Mouse (Mus musculus) C2C12 (cell line): Measurements from ENCODE around the gene Copg1. TPM values are rescaled to one million over a fixed set of nuclear protein-coding genes. Genes with fewer than 3 reads are reported as not detected.

Experiments
- H3K27me3 ChIP-seq: one replicate; pipeline ENCODE4 v1.6.1; 2011; ENCODE audit not compliant: control insufficient read depth, insufficient read depth, insufficient read length
- H3K36me3 ChIP-seq: one replicate; pipeline ENCODE4 v1.6.1; 2011; ENCODE audit not compliant: control insufficient read depth, insufficient read depth
- H3K4me3 ChIP-seq: one replicate; pipeline ENCODE4 v1.5.1; 2011; ENCODE audit warnings: mild to moderate bottlenecking, control low read depth; ENCODE audit not compliant: poor library complexity, insufficient read depth, severe bottlenecking
- H3K79me2 ChIP-seq: one replicate; pipeline ENCODE4 v1.6.1; 2011; ENCODE audit not compliant: control insufficient read depth, insufficient read depth
- H3K79me3 ChIP-seq: one replicate; pipeline ENCODE4 v1.6.1; 2011; ENCODE audit warnings: low read depth, control low read depth
- H3ac ChIP-seq: one replicate; pipeline ENCODE3; 2011; ENCODE audit warnings: low read depth; ENCODE audit not compliant: control insufficient read depth, insufficient read length
- CEBPB ChIP-seq: IDR thresholded peaks from one replicate; pipeline ENCODE4 v1.6.1; 2011; ENCODE audit warnings: low read depth, mild to moderate bottlenecking, control low read depth, moderate library complexity
- CTCF ChIP-seq: IDR thresholded peaks from one replicate; pipeline ENCODE4 v1.5.1; 2011; ENCODE audit not compliant: control insufficient read depth, insufficient read depth, insufficient read length
- FOSL1 ChIP-seq: IDR thresholded peaks from one replicate; pipeline ENCODE4 v1.8.0; 2011; ENCODE audit warnings: mild to moderate bottlenecking, low read length; ENCODE audit not compliant: poor library complexity, insufficient read depth, severe bottlenecking
- MAX ChIP-seq: IDR thresholded peaks from one replicate; pipeline ENCODE4 v1.6.1; 2011; ENCODE audit warnings: mild to moderate bottlenecking, control low read depth
- MYOD1 ChIP-seq: IDR thresholded peaks from one replicate; pipeline ENCODE4 v1.6.1; 2011; ENCODE audit warnings: low read depth; ENCODE audit not compliant: control insufficient read depth, insufficient read length
- MYOG ChIP-seq: IDR thresholded peaks from one replicate; pipeline ENCODE4 v1.6.1; 2011; ENCODE audit not compliant: control insufficient read depth, insufficient read length; ENCODE audit errors: extremely low read depth
- USF1 ChIP-seq: IDR thresholded peaks from one replicate; pipeline ENCODE4 v1.6.1; 2011; ENCODE audit warnings: low read depth, mild to moderate bottlenecking, control low read depth, moderate library complexity
- polyA plus RNA-seq: library from polyadenylated mRNA; unstranded; fragments of >200 nt; fragmentation: generic; extraction: Trizol; gene quantifications from one replicate; pipeline ENCODE4 v1.2.1, GENCODE M21; 2012; ENCODE audit warnings: missing spikeins

Copg1 gene
- polyA plus RNA-seq, 1 experiment: 115 TPM

GRCm38 (mm10) chr6:87845031-87845695, 42.5 kb upstream of the Copg1 start:
- H3ac ChIP-seq: no peak overlapping the region
- H3K4me3 ChIP-seq: no peak overlapping the region
- no peaks in the 10 kb centered on the region for H3K27me3 ChIP-seq
- peaks cover 94% of the 10 kb centered on the region for H3K36me3 ChIP-seq
- peaks cover 77% of the 10 kb centered on the region for H3K79me2 ChIP-seq
- TF ChIP-seq MYOD1 (no peak), CTCF (no peak), USF1 (no peak), FOSL1 (no peak), MYOG (no peak), MAX (no peak), CEBPB (no peak)
- peaks cover 72% of the 10 kb centered on the region for H3K79me3 ChIP-seq

GRCm38 (mm10) chr6:87846813-87847212, 40.8 kb upstream of the Copg1 start:
- Histone ChIP-seq H3ac (no peak overlapping the region), H3K79me3 (peaks cover 76% of the 10 kb centered on the region), H3K36me3 (peaks cover 83% of the 10 kb centered on the region), H3K4me3 (no peak overlapping the region), H3K79me2 (peaks cover 91% of the 10 kb centered on the region), H3K27me3 (no peaks in the 10 kb centered on the region)
- TF ChIP-seq USF1 (no peak), CEBPB (peak; percentile 43)

- H3ac ChIP-seq: peak overlapping the region; percentile 85
- H3K36me3 ChIP-seq: peaks cover 53% of the 10 kb centered on the region
- H3K4me3 ChIP-seq: peak overlapping the region; percentile 86
- TF ChIP-seq MYOD1: no peak
- peak; percentile 99 for TF ChIP-seq MAX
- no peaks in the 10 kb centered on the region for H3K27me3 ChIP-seq
- peaks cover 57% of the 10 kb centered on the region for H3K79me3 ChIP-seq
- peaks cover 68% of the 10 kb centered on the region for H3K79me2 ChIP-seq
These were observed 37.8 kb upstream of the Copg1 start for GRCm38 (mm10) chr6:87849780-87850154.

- H3K4me3 ChIP-seq: peak overlapping the region; percentile 86
- peaks cover 52% of the 10 kb centered on the region for H3K79me3 ChIP-seq
- TF ChIP-seq USF1 (no peak), MYOD1 (no peak)
- H3K79me2 ChIP-seq: peaks cover 62% of the 10 kb centered on the region
- H3ac ChIP-seq: peak overlapping the region; percentile 85
- peaks cover 48% of the 10 kb centered on the region for H3K36me3 ChIP-seq
- H3K27me3 ChIP-seq: no peaks in the 10 kb centered on the region
These were observed 37.3 kb upstream of the Copg1 start for GRCm38 (mm10) chr6:87850155-87850899.

DNA sequence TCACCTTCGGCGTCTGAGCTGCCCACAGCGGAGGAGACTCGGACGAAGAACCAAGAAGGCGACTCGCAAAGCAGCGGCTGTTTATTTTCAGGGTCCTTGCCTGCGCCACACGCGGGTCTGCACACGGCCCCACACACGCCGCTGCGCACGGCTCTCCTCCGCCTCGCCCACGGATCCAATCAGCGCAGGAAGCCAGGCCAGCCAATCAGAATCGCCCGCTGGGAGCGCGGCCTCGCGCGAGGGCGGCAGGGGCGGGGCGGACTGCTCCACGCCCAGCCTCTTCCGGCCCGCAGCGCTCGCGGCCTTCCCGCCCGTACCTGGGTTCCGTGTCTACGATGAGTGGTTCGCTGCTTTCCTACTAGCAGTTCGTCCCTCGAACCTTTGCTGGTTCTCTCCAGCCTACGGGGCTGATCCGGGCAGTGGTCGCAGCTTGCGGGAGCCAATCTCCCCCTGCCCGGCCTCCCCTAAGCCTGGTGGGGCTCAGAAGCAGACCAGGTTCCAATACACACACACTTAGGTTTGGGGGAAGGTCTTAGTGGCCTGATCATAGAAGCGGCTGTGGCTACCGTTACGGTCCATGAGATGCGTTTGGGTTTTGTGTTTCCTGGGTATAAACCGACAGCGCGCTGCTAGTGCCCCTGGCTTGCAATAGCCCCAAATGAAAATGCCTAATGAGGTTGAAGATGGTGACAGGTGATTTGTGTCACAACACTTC, 36.6 kb upstream of the Copg1 start, which contains the start of gene Cnbp:
Gene Cnbp, minus strand, starts transcription at position 207 of the 715 bp plus-strand sequence.
- Histone ChIP-seq H3K79me3 (peaks cover 45% of the 10 kb centered on the region), H3K27me3 (no peaks in the 10 kb centered on the region), H3K4me3 (peak within 1 kb of the TSS; percentile 86), H3K36me3 (peaks cover 40% of the 10 kb centered on the region), H3ac (peak within 1 kb of the TSS; percentile 85), H3K79me2 (peaks cover 55% of the 10 kb centered on the region)
- TF ChIP-seq USF1: no peak
- peak; percentile 93 for TF ChIP-seq MAX

GRCm38 (mm10) chr6:87851871-87852270, 35.7 kb upstream of the Copg1 start:
- H3K79me3 ChIP-seq: peaks cover 36% of the 10 kb centered on the region
- H3ac ChIP-seq: no peak overlapping the region
- H3K27me3 ChIP-seq: no peaks in the 10 kb centered on the region
- no peak overlapping the region for H3K4me3 ChIP-seq
- peaks cover 47% of the 10 kb centered on the region for H3K79me2 ChIP-seq
- TF ChIP-seq FOSL1 (no peak), MYOD1 (no peak), USF1 (no peak), MAX (no peak), MYOG (no peak), CTCF (no peak), CEBPB (no peak)
- H3K36me3 ChIP-seq: peaks cover 32% of the 10 kb centered on the region
